Mouse (Mus musculus): ENCODE measurements around the gene Pfdn5. TPM values are rescaled to one million over a fixed set of nuclear protein-coding genes. Genes with fewer than 3 reads are reported as not detected.

Gene Pfdn5
- polyA plus RNA-seq, 1 experiment from 2014 or later: 474 TPM

DNA sequence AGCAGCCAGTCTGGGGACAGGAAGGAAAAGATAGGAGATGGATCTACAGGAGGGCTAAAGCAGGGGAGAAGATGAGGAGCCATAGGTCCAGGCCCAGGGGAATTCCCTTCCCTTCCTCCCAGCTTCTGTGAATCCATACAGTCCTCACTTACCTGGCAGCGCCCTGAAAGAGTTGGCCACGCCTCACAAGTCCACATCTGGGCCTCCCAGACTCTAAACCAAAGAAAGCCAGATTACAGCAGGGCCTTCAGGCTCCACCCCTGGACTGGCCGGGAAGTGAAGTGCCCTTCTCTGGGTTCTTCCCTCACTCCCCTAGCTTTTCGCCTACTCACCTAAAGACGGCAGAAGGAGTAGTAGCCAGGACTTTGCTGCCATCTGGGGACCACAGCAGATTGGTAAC is 13.7 kb downstream of the Pfdn5 start:
- Histone ChIP-seq H3K27me3 (no peaks in the 10 kb centered on the region), H3K9ac (replicated peaks) (0 out of 2 replicates have a peak overlapping the region, but pooled peaks have one; percentile 36), H3K9me3 (no peaks in the 10 kb centered on the region), H3K4me1 (replicated peaks) (no peaks in the 10 kb centered on the region), H3K27ac (no peak overlapping the region), H3K4me2 (replicated peaks) (no peak overlapping the region), H3K4me3 (replicated peaks) (no peak overlapping the region), H3K36me3 (peaks cover 64% of the 10 kb centered on the region)
- no peak for ATAC-seq
- 76% methylated on average over 5 of the region's 5 CpGs for WGBS

DNA sequence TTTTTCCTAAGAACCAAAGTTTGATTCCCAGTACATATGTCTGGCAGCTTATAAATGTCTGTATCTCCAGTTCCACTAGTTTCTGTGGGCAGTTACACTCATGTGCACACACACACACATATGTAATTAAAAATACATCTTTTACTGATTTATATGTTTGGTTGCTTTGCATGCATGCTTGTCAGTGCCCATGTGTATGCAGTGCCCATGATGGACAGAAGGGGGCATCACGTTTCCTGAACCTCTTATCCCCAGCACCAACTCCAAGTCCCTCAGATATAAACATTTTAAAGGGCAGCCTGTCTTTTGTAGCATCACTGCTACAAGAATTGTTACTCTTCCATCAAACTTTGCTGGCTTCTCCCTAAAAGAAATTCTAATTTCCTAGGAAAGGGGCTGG is 15.7 kb downstream of the Pfdn5 start:
- Histone ChIP-seq H3K4me3 (replicated peaks) (no peak overlapping the region), H3K9me3 (no peaks in the 10 kb centered on the region), H3K27ac (no peak overlapping the region), H3K9ac (replicated peaks) (no peak overlapping the region), H3K4me2 (replicated peaks) (no peak overlapping the region), H3K27me3 (no peaks in the 10 kb centered on the region), H3K4me1 (replicated peaks) (no peaks in the 10 kb centered on the region), H3K36me3 (peaks cover 62% of the 10 kb centered on the region)
- ATAC-seq: no peak
- 19% methylated on average over 1 of the region's 1 CpGs for WGBS

DNA sequence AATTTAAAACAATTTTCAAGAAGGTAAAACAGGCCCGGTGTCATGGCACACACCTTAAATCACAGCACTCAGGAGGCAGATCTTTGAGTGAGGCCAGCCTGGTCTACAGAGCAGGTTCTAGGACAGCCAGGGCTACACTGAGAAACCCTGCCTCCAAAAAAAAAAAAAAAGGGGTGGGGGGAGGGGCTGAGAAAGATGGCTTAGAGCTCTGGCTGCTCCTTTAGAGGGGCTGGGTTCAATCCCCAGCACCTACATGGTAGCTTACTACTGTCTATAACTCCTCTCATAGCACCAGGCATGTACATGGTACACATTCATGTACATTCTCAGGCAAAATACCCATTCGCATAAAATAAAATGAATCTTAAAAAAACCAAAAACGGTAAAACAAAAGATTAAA is 18.6 kb downstream of the Pfdn5 start:
- 95% methylated on average over 3 of the region's 3 CpGs for WGBS
- Histone ChIP-seq H3K27me3 (no peaks in the 10 kb centered on the region), H3K4me2 (replicated peaks) (no peak overlapping the region), H3K9me3 (no peaks in the 10 kb centered on the region), H3K9ac (replicated peaks) (no peak overlapping the region), H3K27ac (no peak overlapping the region), H3K36me3 (peaks cover 35% of the 10 kb centered on the region), H3K4me1 (replicated peaks) (peaks cover under 1% of the 10 kb centered on the region), H3K4me3 (replicated peaks) (no peak overlapping the region)
- no peak for ATAC-seq

DNA sequence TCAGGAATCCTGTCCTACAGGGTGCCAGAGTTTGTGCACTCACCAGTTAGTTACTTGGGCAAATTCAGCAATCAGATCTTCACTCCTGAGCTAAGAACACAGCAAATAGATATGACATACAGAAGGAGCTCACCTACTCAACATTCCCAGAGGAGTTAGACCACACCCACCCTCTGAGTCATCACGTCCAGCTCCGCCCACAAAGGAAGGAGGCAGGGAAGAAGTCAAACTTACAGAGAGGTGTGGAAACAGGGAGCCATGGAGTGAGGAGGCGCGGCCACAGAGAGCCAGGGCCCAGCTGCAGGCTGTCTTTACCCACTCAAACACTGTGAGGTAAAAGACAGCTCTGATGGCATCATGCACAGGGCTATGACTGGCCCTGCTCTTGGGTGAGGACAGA is 20.5 kb downstream of the Pfdn5 start:
- H3K4me2 ChIP-seq (replicated peaks): no peak overlapping the region
- H3K4me3 ChIP-seq (replicated peaks): no peak overlapping the region
- H3K4me1 ChIP-seq (replicated peaks): peaks cover 13% of the 10 kb centered on the region
- peaks cover 25% of the 10 kb centered on the region for H3K36me3 ChIP-seq
- H3K9ac ChIP-seq (replicated peaks): no peak overlapping the region
- 85% methylated on average over 4 of the region's 4 CpGs for WGBS
- no peak overlapping the region for H3K27ac ChIP-seq
- ATAC-seq: no peak
- H3K27me3 ChIP-seq: no peaks in the 10 kb centered on the region
- H3K9me3 ChIP-seq: no peaks in the 10 kb centered on the region

DNA sequence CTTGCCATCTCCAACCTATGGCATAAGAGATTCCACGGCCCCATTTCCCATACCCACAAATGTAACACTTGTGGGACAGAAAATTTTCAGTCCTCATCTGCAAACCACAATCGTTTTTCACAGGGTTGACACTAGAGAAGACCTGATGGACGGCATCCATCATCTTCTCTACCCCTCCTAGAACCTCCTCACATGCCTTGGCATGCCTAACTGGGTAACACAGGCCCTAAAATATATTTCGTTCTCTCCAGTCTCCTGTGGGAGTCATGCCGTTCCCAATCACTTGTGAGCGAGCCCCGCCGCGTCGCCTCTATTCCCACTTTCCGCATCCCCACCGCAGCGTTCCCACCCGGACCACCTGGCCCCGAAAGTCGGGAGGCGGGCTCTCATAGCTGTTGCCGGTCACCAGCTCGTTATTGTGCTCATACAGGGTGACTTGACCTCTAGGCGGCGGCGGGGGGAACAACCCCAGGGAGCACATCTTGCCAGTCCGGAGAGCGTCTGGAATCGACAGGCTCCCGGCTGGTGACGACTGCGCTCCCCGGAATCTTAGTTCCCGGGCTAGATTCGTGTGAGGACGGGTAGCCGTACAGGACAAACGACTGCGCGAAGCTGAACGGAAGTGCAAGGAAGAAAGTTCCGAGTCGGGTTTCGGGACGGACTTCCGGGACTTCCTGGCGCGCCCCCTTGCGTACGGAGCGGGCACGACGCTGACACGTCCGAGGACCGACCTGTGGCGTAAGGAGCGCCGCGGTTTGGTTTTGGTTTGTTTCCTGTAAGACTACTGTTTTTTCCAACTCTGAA is 24.4 kb downstream of the Pfdn5 start, which contains the start of gene Aaas:
Gene Aaas, minus strand, starts transcription at position 634 of the 804 bp plus-strand sequence.
- H3K4me1 ChIP-seq (replicated peaks): peaks cover 20% of the 10 kb centered on the region
- no peaks in the 10 kb centered on the region for H3K27me3 ChIP-seq
- peak within 1 kb of the TSS; percentile 93 for H3K4me2 ChIP-seq (replicated peaks)
- H3K9me3 ChIP-seq: no peaks in the 10 kb centered on the region
- peak within 1 kb of the TSS; percentile 76 for H3K9ac ChIP-seq (replicated peaks)
- under 1% methylated on average over 56 of the region's 56 CpGs for WGBS
- H3K27ac ChIP-seq: 0 out of 2 replicates have a peak within 1 kb of the TSS, but pooled peaks have one; percentile 6
- peak within 1 kb of the TSS; percentile 61 for H3K4me3 ChIP-seq (replicated peaks)
- ATAC-seq: peak; percentile 91
- H3K36me3 ChIP-seq: peaks cover 14% of the 10 kb centered on the region

DNA sequence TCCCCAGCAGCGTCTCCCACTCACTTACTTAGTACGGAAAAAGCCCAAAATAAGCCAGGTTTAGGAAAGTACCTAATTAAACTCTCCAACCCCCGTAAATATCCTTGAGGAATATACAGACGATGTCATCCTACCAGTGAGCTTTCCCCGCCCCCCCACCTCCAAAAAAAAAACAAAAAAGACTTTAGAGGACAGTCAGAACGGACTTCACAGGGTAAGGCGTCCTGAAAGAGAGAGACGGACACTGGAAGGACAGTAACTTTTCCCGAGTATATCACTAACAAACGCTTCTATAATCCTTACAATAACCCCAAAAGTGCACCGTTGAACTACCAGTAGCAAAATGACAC is 25.0 kb downstream of the Pfdn5 start:
- H3K4me2 ChIP-seq (replicated peaks): peak overlapping the region; percentile 93
- H3K27me3 ChIP-seq: peaks cover 3% of the 10 kb centered on the region
- peak overlapping the region; percentile 61 for H3K4me3 ChIP-seq (replicated peaks)
- no peak overlapping the region for H3K27ac ChIP-seq
- H3K9ac ChIP-seq (replicated peaks): peak overlapping the region; percentile 55
- H3K9me3 ChIP-seq: no peaks in the 10 kb centered on the region
- peaks cover 26% of the 10 kb centered on the region for H3K4me1 ChIP-seq (replicated peaks)
- 13% methylated on average over 11 of the region's 11 CpGs for WGBS
- peaks cover 9% of the 10 kb centered on the region for H3K36me3 ChIP-seq
- 0 out of 2 replicates have a peak, but pooled peaks have one; percentile 14 for ATAC-seq

DNA sequence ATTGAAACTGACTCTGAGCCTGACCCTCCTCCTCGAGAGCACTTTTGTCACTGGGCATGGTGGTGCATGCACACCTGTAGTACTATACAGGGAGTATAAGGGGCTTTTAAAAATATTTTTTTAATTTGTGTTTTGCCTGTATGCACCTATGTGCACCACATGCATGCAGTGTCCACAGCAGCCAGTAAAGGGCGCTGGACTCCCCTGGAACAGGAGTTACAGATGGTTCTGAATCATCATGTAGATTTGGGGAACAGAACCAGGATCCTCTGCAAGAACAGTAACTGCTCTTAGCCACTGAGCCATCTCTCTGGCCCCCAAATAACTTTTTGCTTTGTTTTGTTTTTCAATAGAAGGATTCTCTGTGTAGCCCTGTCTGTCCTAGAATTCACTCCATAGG is 26.3 kb downstream of the Pfdn5 start:
- Histone ChIP-seq H3K36me3 (no peaks in the 10 kb centered on the region), H3K27ac (no peak overlapping the region), H3K4me1 (replicated peaks) (peaks cover 30% of the 10 kb centered on the region), H3K9ac (replicated peaks) (no peak overlapping the region), H3K9me3 (no peaks in the 10 kb centered on the region), H3K4me2 (replicated peaks) (no peak overlapping the region), H3K27me3 (peaks cover 15% of the 10 kb centered on the region), H3K4me3 (replicated peaks) (no peak overlapping the region)
- 62% methylated on average over 2 of the region's 2 CpGs for WGBS
- no peak for ATAC-seq

DNA sequence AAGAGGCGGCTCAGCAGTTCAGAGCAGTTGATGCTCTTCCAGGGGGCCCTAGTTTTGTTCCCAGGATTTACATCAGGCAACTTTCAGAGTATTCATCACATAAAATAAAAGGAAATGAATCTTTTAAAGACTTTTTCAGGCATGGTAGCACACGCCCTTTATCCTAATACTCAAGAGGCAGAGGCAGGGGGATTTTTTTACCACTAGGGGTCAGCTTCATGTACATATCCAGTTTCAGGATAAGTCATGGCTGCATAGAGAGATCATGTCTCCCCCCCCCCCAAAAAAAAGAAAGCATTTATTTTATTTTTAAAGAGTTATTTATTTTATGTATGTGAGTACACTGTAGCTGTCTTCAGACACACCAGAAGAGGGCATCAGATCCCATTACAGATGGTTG is 28.1 kb downstream of the Pfdn5 start:
- Histone ChIP-seq H3K36me3 (no peaks in the 10 kb centered on the region), H3K9me3 (no peaks in the 10 kb centered on the region), H3K4me2 (replicated peaks) (no peak overlapping the region), H3K9ac (replicated peaks) (no peak overlapping the region), H3K27me3 (peaks cover 33% of the 10 kb centered on the region), H3K4me1 (replicated peaks) (peaks cover 43% of the 10 kb centered on the region), H3K27ac (no peak overlapping the region), H3K4me3 (replicated peaks) (no peak overlapping the region)
- WGBS: 82% methylated on average over 2 of the region's 2 CpGs
- no peak for ATAC-seq

DNA sequence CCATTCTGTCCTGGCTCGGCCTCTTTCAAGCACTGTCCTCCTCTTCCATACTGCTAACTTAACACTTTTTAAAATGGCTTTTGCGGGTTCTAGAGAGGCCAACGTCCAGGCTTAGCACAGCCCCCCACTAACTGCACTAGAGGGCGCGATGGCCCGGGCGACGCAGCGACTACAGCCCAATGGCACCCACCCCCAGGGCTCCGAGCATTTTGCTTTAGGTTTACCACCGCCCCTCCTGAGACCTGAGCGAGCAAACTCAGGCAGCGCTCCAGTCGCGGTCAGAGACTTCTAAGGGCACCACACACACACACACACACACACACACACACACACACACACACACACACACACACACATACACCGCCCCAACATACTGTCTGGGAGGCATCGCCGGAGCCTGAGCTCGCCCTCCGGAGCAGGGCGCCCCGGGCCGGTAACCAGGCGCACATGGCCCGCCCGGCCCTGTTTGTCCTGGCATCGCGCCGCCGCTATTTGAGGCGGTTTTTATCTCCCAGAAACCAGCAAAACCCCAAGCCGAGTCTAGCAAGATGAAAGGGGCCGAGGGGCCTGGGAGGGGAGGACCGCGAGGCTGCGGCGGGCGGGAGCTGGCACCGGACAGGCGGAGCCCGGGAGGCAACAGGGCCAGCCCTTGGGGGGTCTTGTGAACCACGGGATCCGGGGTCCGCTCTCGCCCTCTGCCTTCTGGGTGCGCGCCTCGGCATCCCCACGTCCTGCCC is 29.4 kb downstream of the Pfdn5 start:
- H3K9me3 ChIP-seq: no peaks in the 10 kb centered on the region
- WGBS: under 1% methylated on average over 46 of the region's 49 CpGs
- H3K9ac ChIP-seq (replicated peaks): peak overlapping the region; percentile 69
- peak overlapping the region; percentile 74 for H3K27ac ChIP-seq
- H3K36me3 ChIP-seq: no peaks in the 10 kb centered on the region
- peaks cover 47% of the 10 kb centered on the region for H3K27me3 ChIP-seq
- peaks cover 35% of the 10 kb centered on the region for H3K4me1 ChIP-seq (replicated peaks)
- ATAC-seq: peak; percentile 74
- peak overlapping the region; percentile 94 for H3K4me2 ChIP-seq (replicated peaks)
- H3K4me3 ChIP-seq (replicated peaks): peak overlapping the region; percentile 51

DNA sequence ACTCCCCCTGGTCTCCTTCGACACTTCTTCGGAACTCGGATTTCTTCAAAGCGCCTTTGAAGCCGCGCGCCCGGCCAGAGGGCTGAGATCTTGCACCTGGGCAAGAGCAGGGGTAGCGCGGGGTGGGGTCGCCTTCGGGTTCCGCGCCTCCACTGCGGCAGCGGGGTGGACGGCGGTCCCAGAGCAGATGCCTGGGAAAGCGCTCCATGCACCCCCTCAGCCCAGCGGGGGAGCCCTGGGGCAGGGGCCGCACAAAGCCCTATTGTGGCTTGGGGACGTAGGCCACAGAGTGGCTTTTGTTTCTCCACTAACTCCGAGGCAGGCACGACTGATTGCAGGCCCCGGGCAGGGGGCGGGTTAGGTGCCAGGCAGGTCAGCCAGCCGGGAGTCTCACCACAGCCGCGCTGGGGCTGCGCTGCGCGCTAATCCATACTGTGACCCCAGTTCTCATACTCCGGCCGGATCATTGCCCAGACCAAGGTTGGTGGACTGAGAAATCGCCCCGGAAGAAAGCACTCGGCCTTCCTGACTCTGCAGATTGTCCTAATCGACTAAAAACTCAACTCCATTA is 30.0 kb downstream of the Pfdn5 start:
- peaks cover 34% of the 10 kb centered on the region for H3K4me1 ChIP-seq (replicated peaks)
- under 1% methylated on average over 38 of the region's 38 CpGs for WGBS
- peak; percentile 57 for ATAC-seq
- peak overlapping the region; percentile 94 for H3K4me2 ChIP-seq (replicated peaks)
- H3K4me3 ChIP-seq (replicated peaks): peak overlapping the region; percentile 51
- H3K9ac ChIP-seq (replicated peaks): peak overlapping the region; percentile 69
- peak overlapping the region; percentile 74 for H3K27ac ChIP-seq
- no peaks in the 10 kb centered on the region for H3K9me3 ChIP-seq
- peaks cover 48% of the 10 kb centered on the region for H3K27me3 ChIP-seq
- H3K36me3 ChIP-seq: no peaks in the 10 kb centered on the region

DNA sequence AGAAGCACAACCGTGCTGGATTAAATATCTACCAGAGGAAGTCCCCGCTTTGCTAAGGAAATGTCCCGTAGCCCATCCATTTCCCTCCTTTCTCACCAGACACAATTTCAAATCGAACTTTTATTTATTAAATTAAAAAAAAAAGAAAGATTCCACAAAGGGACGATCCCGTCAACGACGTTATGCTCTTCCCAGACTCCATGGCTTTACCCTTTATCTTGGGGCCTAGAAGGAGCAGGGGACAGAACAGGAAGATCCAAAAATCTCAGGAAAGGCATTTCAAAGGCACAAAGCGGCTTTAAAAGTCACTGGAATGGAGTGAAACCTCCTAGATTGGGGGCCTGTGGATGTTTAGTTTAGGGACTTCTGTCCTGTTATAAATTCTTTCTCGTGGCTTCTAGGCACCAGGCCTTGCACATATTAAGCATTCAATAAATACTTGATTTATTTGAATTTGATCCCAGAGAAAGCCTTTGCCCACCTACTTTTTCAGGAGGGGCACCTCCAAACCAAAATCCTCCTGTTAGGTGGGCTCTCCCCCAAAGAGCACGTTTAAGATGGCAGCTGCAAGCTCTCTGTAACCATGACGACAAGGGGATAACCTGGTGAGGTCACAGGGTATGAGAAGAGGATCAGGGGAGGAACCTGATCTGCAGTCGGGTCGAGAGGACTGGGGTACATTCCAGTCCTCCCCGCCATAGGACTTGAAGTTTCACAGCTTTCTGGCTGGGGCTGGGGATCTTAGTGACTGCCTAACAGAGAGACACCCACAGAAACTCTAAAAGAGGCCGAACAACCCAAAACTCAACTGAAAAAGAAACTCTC is 30.8 kb downstream of the Pfdn5 start:
- 23% methylated on average over 16 of the region's 16 CpGs for WGBS
- Histone ChIP-seq H3K9me3 (no peaks in the 10 kb centered on the region), H3K9ac (replicated peaks) (no peak overlapping the region), H3K36me3 (no peaks in the 10 kb centered on the region), H3K4me2 (replicated peaks) (peak overlapping the region; percentile 94), H3K4me3 (replicated peaks) (peak overlapping the region; percentile 51; the same call in 1 of the 2 replicates), H3K27ac (no peak overlapping the region), H3K27me3 (peaks cover 48% of the 10 kb centered on the region), H3K4me1 (replicated peaks) (peaks cover 31% of the 10 kb centered on the region)
- ATAC-seq: no peak

Data from midbrain, embryonic 13.5 days (tissue).